Mouse (Mus musculus) bone marrow, adult 2 months (tissue): ENCODE data around the gene Olfr1390. TPM values are rescaled to one million over a fixed set of nuclear protein-coding genes. Genes with fewer than 3 reads are reported as not detected.
"Not testable (repeated sequence)": the region's sequence is repeated elsewhere in the genome, so short reads cannot be mapped to it uniquely, and the experiment has no call there.

ENCODE experiments used
- H3K27ac ChIP-seq: fragments of 200-500 bp; 2 replicates; pipeline ENCODE4 v1.5.1; 2012; ENCODE audit warnings: low read depth, mild to moderate bottlenecking, control low read depth, inconsistent platforms, low read length; ENCODE audit not compliant: control insufficient read depth, poor library complexity, insufficient read depth
- H3K4me1 ChIP-seq: fragments of 200-500 bp; 2 replicates; pipeline ENCODE4 v1.6.1; 2011; ENCODE audit warnings: low read length; ENCODE audit not compliant: control insufficient read depth, insufficient read depth
- H3K4me3 ChIP-seq: fragments of 200-500 bp; replicated peaks from 2 replicates; pipeline ENCODE3; 2011; ENCODE audit warnings: mild to moderate bottlenecking, low read depth, low read length, control low read depth; ENCODE audit not compliant: control insufficient read depth
- CTCF ChIP-seq: fragments of 200-500 bp; IDR thresholded peaks from 2 replicates; pipeline ENCODE4 v1.5.1; 2011; ENCODE audit warnings: low read length, control low read depth; ENCODE audit not compliant: control insufficient read depth, insufficient read depth
- POLR2A ChIP-seq: fragments of 200-500 bp; IDR thresholded peaks from 2 replicates; pipeline ENCODE4 v1.6.1; 2011; ENCODE audit warnings: low read depth, mild to moderate bottlenecking, control low read depth, low read length, borderline replicate concordance; ENCODE audit not compliant: control insufficient read depth
- WGBS: fragments of 180-500 bp; shearing (Covaris S2); methylation state at CpG from one replicate; pipeline ENCODE4 v1.1.7; 2018; 5-methylcytosine and 5-hydroxymethylcytosine counted together
- polyA plus RNA-seq: library from polyadenylated mRNA; stranded (reverse); fragments of >200 nt; gene quantifications from 2 replicates; pipeline ENCODE4 v1.2.4, GENCODE M21; 2011; ENCODE audit warnings: low replicate concordance; ENCODE audit not compliant: missing spikeins, insufficient read depth, insufficient read length

Olfr1390 gene
- polyA plus RNA-seq, 1 experiment: not detected

- H3K4me3 ChIP-seq: no peak overlapping the region
- H3K4me1 ChIP-seq: no peaks in the 10 kb centered on the region
- TF ChIP-seq POLR2A (no peak), CTCF (no peak)
Measured at GRCm38 (mm10) chr11:49383133-49383532, 48.1 kb downstream of the Olfr1390 start.

GRCm38 (mm10) chr11:49386118-49386517, 51.1 kb downstream of the Olfr1390 start:
- WGBS: 88% methylated on average over 7 of the region's 7 CpGs
- not testable (repeated sequence) for H3K4me3 ChIP-seq, H3K4me1 ChIP-seq, H3K27ac ChIP-seq

More at GRCm38 (mm10) chr11:49383133-49383532, 48.1 kb downstream of the Olfr1390 start:
- no peak overlapping the region for H3K27ac ChIP-seq

Other genes with a start within 250 kb of the Olfr1390 start
- gene Olfr1396, start 220.3 kb upstream of the Olfr1390 start, polyA plus RNA-seq: not detected in 2 replicates
- not detected in 2 replicates for gene Olfr1395, start 192.9 kb upstream of the Olfr1390 start, polyA plus RNA-seq
- not detected in 2 replicates for gene Olfr1394, start 180.8 kb upstream of the Olfr1390 start, polyA plus RNA-seq
- gene Btnl9, start 148.0 kb upstream of the Olfr1390 start, polyA plus RNA-seq: 2.1 and 4.9 TPM in 2 replicates
- 10.4 and 12.0 TPM in 2 replicates for gene Zfp62, start 131.9 kb upstream of the Olfr1390 start, polyA plus RNA-seq
- 37.4 and 63.1 TPM in 2 replicates for gene Mgat1, start 91.0 kb upstream of the Olfr1390 start, polyA plus RNA-seq
- 0.50 TPM in 1 of 2 replicates, not detected in the other for gene Olfr1393, start 56.9 kb upstream of the Olfr1390 start, polyA plus RNA-seq
- gene Olfr1392, start 49.9 kb upstream of the Olfr1390 start, polyA plus RNA-seq: not detected in 2 replicates
- gene Olfr10, start 30.4 kb upstream of the Olfr1390 start, polyA plus RNA-seq: not detected in 2 replicates
- gene Olfr1391, start 12.4 kb upstream of the Olfr1390 start, polyA plus RNA-seq: not detected in 2 replicates
- not detected in 2 replicates for gene Olfr1389, start 87.9 kb downstream of the Olfr1390 start, polyA plus RNA-seq
- gene Olfr1388, start 101.4 kb downstream of the Olfr1390 start, polyA plus RNA-seq: 0.54 and 0.65 TPM in 2 replicates
- gene Olfr1387, start 120.2 kb downstream of the Olfr1390 start, polyA plus RNA-seq: not detected in 2 replicates
- not detected in 2 replicates for gene Olfr1386, start 129.9 kb downstream of the Olfr1390 start, polyA plus RNA-seq
- gene Olfr1385, start 153.9 kb downstream of the Olfr1390 start, polyA plus RNA-seq: 1.1 TPM in 2 replicates
- not detected in 2 replicates for gene Olfr1384, start 171.5 kb downstream of the Olfr1390 start, polyA plus RNA-seq
- gene Olfr1383, start 184.5 kb downstream of the Olfr1390 start, polyA plus RNA-seq: not detected in 2 replicates
- gene Olfr1382, start 193.1 kb downstream of the Olfr1390 start, polyA plus RNA-seq: not detected in 2 replicates
- gene Olfr1381, start 208.3 kb downstream of the Olfr1390 start, polyA plus RNA-seq: not detected in 2 replicates
- not detected in 2 replicates for gene Olfr1380, start 221.7 kb downstream of the Olfr1390 start, polyA plus RNA-seq